Mouse (Mus musculus) colon, adult 2 months (tissue): Measurements from ENCODE around the gene Tomm6. TPM values are rescaled to one million over a fixed set of nuclear protein-coding genes. Genes with fewer than 3 reads are reported as not detected.

Experiments
- polyA plus RNA-seq: library from polyadenylated mRNA; depleted of rRNA; stranded (reverse); fragments of >200 nt; gene quantifications from 2 replicates; pipeline ENCODE4 v1.2.3, GENCODE M21; 2012; rRNA removed

Gene Tomm6
- 75.5 and 81.0 TPM in 2 replicates for polyA plus RNA-seq

GRCm38 (mm10) chr17:47688344-47688607 lies at the start of gene Tomm6:
Gene Tomm6, minus strand, starts transcription at chr17:47688386.

GRCm38 (mm10) chr17:47736856-47737255 lies 48.7 kb upstream of the Tomm6 start, which contains the start of gene Tfeb:
Gene Tfeb, plus strand, starts transcription at chr17:47737030.

GRCm38 (mm10) chr17:47726566-47726965 lies 38.4 kb upstream of the Tomm6 start, which contains the start of gene Pgc:
Gene Pgc, plus strand, starts transcription at chr17:47726842.

GRCm38 (mm10) chr17:47694503-47695336 lies 6.5 kb upstream of the Tomm6 start, which contains the start of gene Prickle4:
Gene Prickle4, minus strand, starts transcription at chr17:47694736.

GRCm38 (mm10) chr17:47694442-47694502 lies 6.1 kb upstream of the Tomm6 start, which contains the start of gene Gm21981:
Gene Gm21981, minus strand, starts transcription at chr17:47694455.

GRCm38 (mm10) chr17:47688608-47689575 lies 706 bp upstream of the Tomm6 start, which contains the start of gene Frs3:
Gene Frs3, plus strand, starts transcription at chr17:47689030.

Other genes with a start within 250 kb of the Tomm6 start
- 15.2 and 17.2 TPM in 2 replicates for gene Taf8, start 186.1 kb downstream of the Tomm6 start, polyA plus RNA-seq
- 124 and 129 TPM in 2 replicates for gene Ccnd3, start 183.3 kb downstream of the Tomm6 start, polyA plus RNA-seq
- 8.1 and 8.4 TPM in 2 replicates for gene Bysl, start 76.9 kb downstream of the Tomm6 start, polyA plus RNA-seq
- 16.6 and 19.9 TPM in 2 replicates for gene Med20, start 76.8 kb downstream of the Tomm6 start, polyA plus RNA-seq
- 0.73 and 0.74 TPM in 2 replicates for gene Gm20517, start 76.8 kb downstream of the Tomm6 start, polyA plus RNA-seq
- gene Usp49, start 57.7 kb downstream of the Tomm6 start, polyA plus RNA-seq: 8.9 and 11.0 TPM in 2 replicates
- 13.0 and 15.1 TPM in 2 replicates for gene Frs3, start 644 bp upstream of the Tomm6 start, polyA plus RNA-seq
- gene Gm21981, start 6.1 kb upstream of the Tomm6 start, polyA plus RNA-seq: 0.90 and 1.1 TPM in 2 replicates
- gene Prickle4, start 6.3 kb upstream of the Tomm6 start, polyA plus RNA-seq: 2.8 and 3.4 TPM in 2 replicates
- gene Pgc, start 38.5 kb upstream of the Tomm6 start, polyA plus RNA-seq: 0.43 and 0.95 TPM in 2 replicates
- gene Tfeb, start 48.6 kb upstream of the Tomm6 start, polyA plus RNA-seq: 50.1 and 54.3 TPM in 2 replicates
- gene Mdfi, start 146.3 kb upstream of the Tomm6 start, polyA plus RNA-seq: 15.9 and 20.7 TPM in 2 replicates
- gene Foxp4, start 236.3 kb upstream of the Tomm6 start, polyA plus RNA-seq: 151 and 163 TPM in 2 replicates